Mouse (Mus musculus) right cerebral cortex, postnatal 14 days (tissue): ENCODE data around the gene Krtap11-1.
A peak's percentile ranks its signal among the peaks of the same experiment; 100 is the strongest.

ENCODE experiments used
- DNase-seq: peaks from one replicate; pipeline ENCODE4 v3.0.0; 2022

Gene Krtap11-1

DNA sequence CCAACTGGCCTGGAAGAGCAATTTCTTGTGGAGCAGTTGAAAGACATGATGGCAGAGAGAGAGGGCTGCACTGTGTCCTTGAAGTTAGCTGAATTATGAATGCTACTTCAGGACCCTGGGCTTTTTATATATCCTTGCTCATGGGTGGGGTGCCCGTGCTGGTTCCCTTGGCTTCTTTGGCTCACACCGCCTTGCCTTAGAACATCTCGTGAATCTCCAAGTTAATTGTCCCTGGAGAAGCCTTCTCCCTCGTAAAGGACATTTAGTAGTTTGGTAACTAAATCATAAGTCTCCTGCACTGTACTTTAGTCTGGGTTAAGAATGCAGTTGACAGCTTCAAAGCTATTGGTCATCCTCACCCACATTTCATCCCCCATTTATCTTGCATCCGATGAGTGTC is at the start of gene Krtap11-1:
Gene Krtap11-1 (minus strand): TSS at position 101 of the 400 bp plus-strand sequence.
- no peak for DNase-seq

DNA sequence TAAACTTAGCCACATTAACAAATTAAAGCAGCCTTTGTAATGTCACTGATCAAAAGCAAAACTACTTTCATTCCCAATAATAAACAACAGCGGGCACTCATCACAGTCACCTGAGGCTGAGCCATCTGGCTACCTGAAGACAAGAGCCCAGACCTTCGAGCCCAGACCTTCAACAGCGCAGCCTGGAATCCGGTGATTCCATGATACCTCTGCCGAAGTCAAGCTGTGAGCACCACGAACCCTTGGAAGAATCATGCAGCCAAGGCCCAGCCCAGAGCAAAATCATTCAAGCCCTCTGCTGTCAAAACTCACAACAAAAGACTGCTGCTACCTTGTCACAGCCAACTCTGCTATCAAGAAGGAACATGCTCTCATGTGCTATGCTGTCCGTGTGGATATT is 47.2 kb upstream of the Krtap11-1 start:
- no peak for DNase-seq

DNA sequence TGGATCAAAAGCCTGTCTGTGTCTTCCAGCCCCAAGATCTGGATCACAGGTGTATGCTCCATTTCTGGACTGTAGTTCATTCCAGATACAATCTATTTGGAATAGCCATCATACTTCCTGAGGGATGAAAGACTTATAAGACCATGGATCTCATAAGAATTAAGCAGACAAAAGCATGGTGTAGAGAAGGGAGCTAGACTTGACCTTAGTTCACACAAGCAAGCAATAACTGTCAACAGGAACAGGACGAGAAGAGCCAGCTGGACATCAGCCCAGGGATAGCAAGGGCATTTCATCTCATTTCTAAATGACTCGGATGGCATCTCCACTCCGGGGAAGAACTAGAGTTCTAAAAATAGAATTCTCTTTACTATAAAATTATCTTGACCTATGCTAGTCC is 46.3 kb upstream of the Krtap11-1 start:
- no peak for DNase-seq

DNA sequence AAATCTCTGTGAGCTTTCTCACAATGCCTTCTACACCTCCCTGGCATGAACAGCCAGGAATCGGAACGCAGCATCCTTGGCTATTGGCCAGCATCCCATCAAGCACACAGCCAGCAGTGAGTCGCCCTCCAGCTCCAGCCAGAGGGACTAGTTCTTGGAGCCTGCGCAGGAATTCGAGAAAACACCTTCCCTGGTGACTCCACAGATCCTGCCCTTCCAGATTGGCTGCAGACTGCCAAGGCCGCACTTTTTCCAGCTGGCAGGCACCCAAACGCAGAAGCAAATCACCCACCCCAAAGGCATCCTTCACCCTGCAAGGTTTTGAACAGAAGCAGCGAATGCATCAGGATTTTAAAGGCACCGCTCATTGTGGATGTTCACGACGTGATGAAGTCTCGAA is 42.7 kb upstream of the Krtap11-1 start:
- DNase-seq, result no peak

DNA sequence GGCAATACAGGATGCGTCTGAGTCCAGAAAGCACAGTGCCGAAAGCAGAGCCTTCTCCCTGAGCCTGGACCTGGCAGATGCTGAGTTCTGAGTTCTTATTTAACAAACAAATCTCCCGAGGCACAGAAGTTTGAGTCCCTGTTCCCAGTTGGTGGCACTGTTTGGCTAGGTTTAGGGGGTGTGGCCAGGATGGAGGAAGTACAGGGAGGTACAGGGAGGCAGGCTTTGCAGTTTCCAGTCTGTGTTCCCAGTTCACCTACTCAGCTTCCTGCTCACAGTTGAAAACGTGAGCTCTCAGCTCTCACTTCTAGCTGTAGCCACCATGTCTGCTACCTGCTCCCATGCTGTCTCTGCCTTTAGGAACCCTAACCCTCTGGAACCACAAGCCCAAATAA is 37.8 kb upstream of the Krtap11-1 start:
- DNase-seq, result no peak

DNA sequence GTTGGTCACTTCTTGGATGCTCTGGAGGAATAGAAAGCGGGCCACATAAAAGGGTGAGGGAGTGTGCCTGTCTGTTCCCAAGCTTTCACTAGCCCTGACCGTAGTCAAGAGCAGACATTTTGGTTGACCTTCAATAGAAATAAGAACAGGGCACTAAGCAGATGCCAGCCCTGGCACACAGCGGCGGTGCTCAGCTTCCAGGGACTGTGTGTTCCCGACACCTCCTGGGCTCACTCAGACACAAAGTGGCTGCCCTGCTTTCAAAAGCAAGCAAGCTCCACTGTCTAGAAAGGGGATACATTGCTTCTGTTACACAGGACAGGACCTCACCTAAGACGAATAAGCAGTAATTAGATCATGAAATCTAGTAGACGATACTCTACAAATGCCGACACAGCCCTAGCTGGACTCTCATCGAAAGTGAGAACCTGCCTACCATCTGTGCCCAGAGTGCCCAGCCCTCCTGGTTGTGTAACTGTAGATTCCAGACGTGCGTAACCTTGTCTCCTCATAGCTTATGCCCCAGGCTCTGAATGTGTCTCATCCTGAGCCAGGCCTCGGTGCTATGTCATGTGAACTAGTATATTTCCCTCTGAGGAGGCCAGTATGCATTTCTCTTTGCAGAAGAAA is 37.3 kb upstream of the Krtap11-1 start:
- no peak for DNase-seq

DNA sequence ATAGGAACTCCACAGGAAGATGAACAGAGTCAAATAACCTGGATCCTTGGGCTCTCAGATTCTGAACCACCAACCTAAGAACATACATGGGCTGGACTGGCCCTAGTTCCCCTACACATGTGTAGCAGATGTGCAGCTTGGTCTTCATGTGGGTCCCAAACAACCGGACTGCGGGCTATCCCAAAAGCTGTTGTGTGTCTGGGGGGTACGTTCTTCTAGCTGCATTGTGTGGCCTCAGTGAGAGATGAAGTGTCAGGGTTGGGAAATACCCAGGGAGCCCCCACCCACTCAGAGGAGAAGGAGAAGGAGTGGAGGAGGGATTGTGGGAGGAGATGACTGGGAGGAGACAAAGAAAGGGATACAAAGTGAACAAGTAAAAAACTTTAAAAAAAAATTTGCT is 36.0 kb upstream of the Krtap11-1 start:
- DNase-seq, result no peak

DNA sequence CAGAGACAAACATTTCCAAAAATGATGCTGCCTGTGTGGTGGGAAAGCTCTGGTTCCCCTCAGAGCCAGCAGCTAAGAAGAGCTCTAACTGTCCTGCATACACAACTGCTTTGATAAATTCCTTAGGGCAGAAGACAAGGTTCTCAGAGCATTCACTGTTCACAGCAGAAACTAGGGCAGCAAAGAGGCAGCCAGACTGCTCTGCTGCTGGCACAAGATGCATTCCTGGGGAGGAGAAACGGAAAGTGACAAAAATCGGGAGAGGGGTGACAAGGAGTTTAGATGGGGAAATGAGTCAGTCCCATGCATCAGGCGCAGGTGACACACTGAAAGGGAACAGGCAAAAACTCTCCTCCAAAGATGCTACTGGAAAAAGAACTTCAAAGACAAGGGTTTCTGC is 16.2 kb upstream of the Krtap11-1 start:
- no peak for DNase-seq

DNA sequence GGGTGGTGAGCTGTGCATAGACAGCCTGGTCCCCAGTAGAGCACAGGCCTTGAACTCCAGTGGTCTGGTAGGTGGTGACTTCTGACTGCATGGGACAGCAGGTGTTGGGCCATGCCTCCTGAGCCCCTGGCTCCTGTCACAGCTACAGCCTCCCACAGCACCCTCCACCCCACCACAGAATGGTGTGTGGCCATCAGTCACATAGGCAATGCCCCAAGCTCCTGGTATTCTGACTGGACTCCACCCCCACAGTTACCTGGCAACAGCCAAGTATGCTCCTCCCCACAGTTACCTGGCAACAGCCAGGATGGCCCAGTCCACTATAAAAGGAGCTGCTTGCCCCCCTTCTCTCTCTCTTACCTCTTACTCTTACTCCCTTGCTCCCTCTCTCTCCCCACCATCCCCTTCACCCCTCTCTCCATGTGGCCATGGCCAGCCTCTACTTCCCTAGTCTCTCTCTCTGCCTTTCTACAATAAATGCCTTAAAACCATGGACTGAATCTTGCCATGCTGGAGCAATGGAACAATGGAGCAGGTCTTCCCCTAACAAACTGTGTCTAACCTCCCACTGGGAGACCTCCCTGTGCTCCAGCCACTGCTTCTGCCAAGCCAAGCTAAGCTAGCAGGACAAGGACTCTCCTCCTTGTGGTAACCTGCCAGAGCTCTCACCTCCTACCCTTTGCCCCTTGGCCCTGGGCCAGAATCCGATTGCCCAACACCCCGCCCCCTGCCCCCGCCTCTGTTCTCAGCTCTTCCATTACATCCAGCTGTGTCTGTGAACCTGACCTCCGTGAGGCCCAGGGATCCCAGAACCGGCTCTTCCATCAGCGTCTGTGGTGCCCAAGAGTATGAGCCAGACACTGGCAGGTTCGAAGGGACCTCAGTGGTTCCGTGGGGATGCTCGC is 14.9 kb upstream of the Krtap11-1 start:
- DNase-seq, result no peak

DNA sequence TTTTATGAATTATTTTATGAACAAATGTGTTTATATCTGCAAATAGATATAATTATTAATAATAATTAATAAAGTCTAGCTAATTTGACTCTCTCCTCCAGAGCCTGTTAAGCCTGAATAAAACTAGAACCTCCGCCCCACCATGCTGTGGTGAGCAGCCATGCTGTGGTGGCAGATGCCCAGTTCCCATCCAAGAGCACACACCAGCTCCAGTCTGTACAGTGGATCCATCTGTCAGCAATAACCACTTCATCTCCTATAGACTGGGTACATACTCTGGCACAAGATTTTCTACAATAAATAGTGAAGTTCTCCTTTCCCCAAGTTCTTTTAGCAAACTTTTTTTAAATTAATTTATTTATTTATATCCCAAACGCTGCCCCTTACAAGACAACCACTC is 10.7 kb upstream of the Krtap11-1 start:
- no peak for DNase-seq

DNA sequence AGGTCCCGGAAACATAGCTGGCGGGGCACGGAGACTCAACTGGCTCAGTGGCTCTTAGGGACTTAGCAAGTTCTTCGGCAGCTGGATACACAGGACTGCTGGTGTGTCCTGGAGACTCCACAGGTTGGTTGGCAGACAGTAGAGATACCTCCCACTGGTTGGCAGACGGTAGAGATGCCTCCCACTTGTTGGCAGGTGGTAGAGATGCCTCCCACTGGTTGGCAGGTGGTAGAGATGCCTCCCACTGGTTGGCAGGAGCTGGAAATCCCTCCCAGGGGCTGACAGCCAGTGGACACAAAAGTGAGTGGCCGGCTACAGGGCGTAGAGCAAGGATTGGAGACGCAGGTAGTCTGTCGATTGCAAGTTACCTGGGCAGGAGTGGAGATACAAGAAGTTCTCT is 467 bp downstream of the Krtap11-1 start:
- peak; percentile 15 for DNase-seq

DNA sequence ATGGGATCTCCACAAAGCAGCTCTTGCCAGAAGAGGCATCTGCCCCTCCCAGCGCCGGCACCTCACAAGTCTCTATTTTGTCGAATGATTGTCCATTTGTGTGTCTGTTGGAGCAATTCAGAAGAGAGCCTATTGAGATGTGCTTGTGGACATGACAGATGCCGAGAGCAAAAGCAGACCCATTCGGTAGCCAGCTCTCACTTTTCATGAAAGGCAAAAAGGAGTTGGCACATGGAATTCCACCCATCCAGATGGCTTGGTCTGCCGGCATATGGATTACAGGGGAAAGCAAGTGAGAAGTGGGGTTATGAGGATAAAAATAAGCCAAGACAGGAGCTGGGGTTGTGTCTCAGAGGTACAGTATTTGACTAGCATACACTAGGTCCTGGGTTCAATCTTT is 1.8 kb downstream of the Krtap11-1 start:
- DNase-seq, result no peak

DNA sequence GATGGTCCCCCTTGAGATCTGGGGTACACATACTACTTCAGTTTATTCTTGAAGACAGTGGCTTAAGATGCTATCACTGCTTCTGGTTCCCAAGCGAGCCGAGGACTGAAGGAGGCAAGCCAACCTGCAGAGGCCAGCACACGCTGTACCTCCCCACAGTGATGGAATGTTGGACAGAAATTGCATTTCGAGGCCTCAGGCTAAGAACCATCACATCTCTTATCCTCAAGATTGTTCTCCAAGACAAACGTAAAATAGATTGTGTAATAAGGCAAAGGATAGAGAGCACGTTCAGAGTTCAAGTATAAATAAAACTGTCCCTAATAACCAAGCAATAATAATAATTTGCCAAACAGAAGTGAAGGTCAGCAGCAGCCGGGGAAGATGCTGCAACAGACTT is 2.8 kb downstream of the Krtap11-1 start:
- DNase-seq, result no peak

DNA sequence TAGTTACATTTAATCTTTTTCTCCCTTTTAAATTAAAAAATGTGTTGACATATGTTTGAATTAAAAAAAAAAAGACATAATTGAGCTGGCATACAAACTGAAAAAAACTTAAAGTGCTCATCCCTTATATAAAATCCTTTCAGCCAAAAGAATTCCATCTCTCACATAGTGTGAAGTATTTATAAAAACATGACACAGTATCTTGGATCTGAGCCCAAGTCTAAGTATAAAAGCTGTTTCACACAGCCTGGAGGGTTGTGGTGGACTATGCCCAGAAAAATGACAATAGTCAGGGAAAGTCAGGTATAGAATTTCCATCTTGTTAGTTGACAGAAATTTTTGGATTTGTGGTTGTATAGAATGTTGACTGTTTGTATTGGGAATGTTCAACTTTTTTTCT is 20.7 kb downstream of the Krtap11-1 start:
- DNase-seq, result no peak

DNA sequence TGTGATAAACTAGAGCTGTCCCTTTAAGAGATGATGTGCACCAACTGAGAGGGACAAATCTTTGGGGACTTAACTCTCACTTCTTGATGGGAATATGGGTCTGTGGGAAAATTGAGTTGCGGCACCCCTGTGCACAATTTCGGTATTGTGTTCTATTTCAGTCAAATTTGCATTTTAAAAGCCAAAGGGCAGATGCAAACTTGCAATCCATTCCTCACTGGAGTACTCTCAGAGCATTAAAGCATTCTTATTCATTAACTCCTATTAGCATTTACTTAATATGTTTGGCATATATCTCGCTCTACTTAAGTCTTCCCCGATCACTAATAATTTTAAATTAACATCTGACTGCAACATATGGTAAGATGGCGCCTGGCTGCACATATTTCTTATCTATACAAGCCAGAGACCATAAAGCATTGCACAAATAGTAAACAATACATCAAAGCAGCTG is 32.9 kb downstream of the Krtap11-1 start:
- DNase-seq, result no peak

DNA sequence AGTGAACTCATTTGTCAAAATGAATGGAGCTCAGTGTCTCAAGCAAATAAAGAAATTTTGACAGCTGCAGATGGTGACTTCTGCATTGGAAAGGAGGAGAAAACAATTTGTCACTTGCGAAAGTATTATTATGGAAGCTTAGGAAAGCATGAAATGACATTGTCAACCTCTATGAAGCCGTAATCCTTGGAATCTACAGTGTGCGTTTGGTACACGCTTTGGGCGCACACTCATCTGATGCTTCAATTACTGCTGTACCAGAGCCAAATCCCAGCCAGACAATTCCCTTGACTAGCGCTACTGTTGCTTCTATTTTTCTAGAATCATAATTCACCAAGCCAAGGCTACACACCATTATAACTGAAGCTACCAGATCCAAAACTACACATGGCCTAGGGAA is 33.6 kb downstream of the Krtap11-1 start:
- no peak for DNase-seq

DNA sequence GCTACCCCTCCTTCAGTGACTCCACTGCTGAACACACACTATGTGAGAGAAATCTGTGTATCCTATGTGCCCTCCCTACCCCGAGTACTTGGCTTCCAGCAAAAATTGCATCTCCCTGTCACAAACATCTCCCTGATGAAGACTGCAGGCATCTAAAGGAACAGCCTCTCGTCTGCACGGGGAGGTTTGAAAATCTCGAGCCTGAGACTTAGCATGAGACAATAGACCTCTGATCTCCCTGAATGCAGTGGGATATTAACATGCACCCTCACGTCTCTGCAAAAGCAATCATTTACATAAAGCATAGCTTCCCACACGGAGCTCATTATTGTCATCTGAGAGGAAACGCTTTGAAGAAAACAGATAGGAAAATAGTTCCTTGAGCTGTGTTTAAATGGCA is 40.4 kb downstream of the Krtap11-1 start:
- no peak for DNase-seq

DNA sequence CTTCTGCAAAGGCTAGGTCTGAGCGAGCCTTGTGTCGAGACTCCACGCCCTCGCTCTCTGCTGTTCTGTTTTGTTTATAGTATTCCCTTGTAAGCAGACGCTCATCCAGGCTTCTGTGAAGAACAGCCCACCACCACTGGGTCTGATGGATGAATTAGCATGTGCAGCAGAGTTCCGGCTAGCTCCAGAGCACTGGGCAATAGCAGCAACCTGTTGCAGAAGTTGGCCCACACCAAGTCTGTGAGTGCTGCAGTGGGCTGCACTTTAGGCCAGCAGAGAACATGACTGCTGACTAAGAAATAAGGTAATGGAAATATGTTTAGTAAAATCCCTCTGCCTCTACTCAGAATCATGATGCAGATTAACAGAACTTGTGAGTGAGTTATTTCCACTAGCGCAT is 41.1 kb downstream of the Krtap11-1 start:
- DNase-seq, result no peak

DNA sequence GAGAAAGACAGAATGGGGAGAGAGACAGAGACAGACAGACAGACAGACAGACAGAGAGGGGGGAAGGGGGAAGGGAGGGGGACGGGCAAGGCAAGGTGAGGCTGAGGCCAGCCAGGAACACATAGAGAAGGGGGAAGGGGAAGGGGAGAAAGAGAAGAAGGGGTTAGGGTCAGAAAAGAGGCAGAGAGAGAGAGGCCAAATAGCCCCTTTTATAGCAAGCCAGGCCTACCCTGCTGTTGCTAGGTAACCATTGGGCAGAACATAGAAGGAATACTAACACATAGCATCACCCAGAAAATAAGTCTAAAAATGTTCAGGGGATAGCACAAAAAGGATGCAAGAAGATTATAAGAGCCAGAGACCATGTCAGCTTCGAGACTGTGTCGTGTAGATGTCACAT is 42.6 kb downstream of the Krtap11-1 start:
- no peak for DNase-seq

DNA sequence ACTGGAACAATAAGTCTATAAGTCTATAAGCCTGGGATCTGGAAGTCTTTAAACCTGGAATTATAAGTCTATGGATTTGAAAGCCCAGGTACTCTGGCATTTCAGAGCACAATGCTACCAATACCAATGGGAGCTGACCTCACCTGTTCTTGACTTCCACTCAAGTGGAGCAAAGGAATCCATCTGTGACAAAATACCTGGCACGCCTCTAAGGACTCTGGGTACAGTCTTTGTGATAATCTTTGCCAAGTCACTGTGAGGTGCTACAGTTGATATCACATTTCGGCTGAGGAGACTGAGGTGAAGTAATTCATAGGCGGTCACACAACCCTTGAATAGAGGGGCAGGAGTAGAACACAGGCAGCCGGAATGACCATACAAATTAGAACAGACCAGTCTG is 50.0 kb downstream of the Krtap11-1 start:
- DNase-seq, result no peak

DNA sequence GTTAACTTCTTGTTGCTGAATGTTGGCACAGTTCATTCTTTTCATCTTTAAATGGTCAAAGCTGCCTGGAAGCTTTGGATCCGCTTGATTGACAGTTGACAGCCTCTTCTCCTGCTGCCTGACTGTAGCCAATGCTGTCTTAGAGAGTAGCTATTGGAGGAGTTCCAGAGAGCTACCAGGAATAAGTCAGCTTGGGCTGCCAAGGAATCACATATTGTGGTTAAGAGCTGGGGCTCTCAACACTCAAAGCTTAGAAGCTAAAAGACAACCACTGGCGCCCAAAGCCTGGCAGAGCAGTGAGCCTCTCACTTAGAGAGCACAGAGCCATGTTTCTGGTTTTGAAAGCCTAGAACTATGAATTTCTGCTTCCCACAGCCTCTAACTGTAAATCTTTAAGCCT is 50.4 kb downstream of the Krtap11-1 start:
- DNase-seq, result no peak
